7 mouse cellular contexts compared by ENCODE assay signal in the genomic region with DNA sequence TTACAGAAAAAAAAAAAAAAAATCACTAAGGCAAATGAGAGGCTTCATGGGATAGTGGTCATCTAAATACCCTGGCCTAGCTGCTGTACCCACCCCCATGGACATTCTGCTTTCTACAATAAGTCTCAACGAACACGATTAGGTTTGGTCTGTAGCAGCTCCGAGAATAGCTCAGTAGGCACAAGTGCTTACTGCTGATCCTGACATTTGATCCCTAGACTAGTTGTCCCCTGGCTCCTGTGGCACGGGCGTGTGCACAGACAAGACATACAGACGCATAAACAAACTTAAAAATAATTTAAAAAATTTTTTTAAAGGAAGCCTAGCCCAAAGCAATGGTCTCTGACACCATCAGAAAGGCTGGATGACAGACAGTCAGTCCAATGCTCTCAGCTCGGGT. TPM values are rescaled to one million over a fixed set of nuclear protein-coding genes. Genes with fewer than 3 reads are reported as not detected.
DNase-seq lines count a peak whose midpoint lies in the region; ATAC-seq and TF ChIP-seq lines count a peak whose summit lies in the region.

No protein-coding gene starts in this region.

- H3K9ac ChIP-seq in neural tube, embryonic 11.5 days (ENCODE audit: low read length): peak overlapping the region; percentile 94
- peak overlapping the region; percentile 78 for H3K9ac ChIP-seq in forebrain, embryonic 12.5 days
- H3K9ac ChIP-seq in limb, embryonic 14.5 days (ENCODE audit: low read depth, low read length, severe bottlenecking): peak overlapping the region; percentile 78
- no peak overlapping the region; the same call in 1 of the 2 replicates for H3K9ac ChIP-seq in stomach, embryonic 15.5 days

- H3K9me3 ChIP-seq in neural tube, embryonic 11.5 days (ENCODE audit: control insufficient read depth, low read length): no peaks in the 10 kb centered on the region
- H3K9me3 ChIP-seq in forebrain, embryonic 12.5 days: no peaks in the 10 kb centered on the region
- no peaks in the 10 kb centered on the region for H3K9me3 ChIP-seq in limb, embryonic 14.5 days (ENCODE audit: control insufficient read depth, low read length)
- no peaks in the 10 kb centered on the region for H3K9me3 ChIP-seq in stomach, embryonic 15.5 days

- no peak for DNase-seq in neural tube, embryonic 11.5 days (ENCODE audit: low spot score)
- no peak for DNase-seq in neural tube, embryonic 10.5 days (ENCODE audit: extremely low spot score, low spot score)
- DNase-seq in limb, embryonic 14.5 days (ENCODE audit: low spot score): no peak
- DNase-seq in c-Kit-positive CD71-positive TER-119-positive erythroid progenitor cells, embryonic 14.5 days (ENCODE audit: low spot score): no peak
- DNase-seq in layer of hippocampus, adult 9-10 months (ENCODE audit: low spot score): no peak

- peaks cover 12% of the 10 kb centered on the region; the same call in 1 of the 2 replicates for H3K4me1 ChIP-seq in neural tube, embryonic 11.5 days (ENCODE audit: control insufficient read depth, insufficient read depth, low read length)
- H3K4me1 ChIP-seq in forebrain, embryonic 12.5 days: peaks cover 27% of the 10 kb centered on the region
- H3K4me1 ChIP-seq in limb, embryonic 14.5 days (ENCODE audit: control insufficient read depth, insufficient read depth, low read length): peaks cover 5% of the 10 kb centered on the region
- peaks cover 5% of the 10 kb centered on the region for H3K4me1 ChIP-seq in stomach, embryonic 15.5 days

- 6% methylated on average over 7 of the region's 7 CpGs for WGBS in neural tube, embryonic 11.5 days
- 4% methylated on average over 7 of the region's 7 CpGs for WGBS in forebrain, embryonic 12.5 days
- 8% methylated on average over 7 of the region's 7 CpGs for WGBS in limb, embryonic 14.5 days
- 10% methylated on average over 7 of the region's 7 CpGs for WGBS in stomach, embryonic 15.5 days

- H3K4me2 ChIP-seq in neural tube, embryonic 11.5 days (ENCODE audit: low read depth): peak overlapping the region; percentile 66
- H3K4me2 ChIP-seq in forebrain, embryonic 12.5 days: peak overlapping the region; percentile 70
- peak overlapping the region; percentile 79 for H3K4me2 ChIP-seq in limb, embryonic 14.5 days (replicated peaks; ENCODE audit: low read depth, low read length, severe bottlenecking)
- peak overlapping the region; percentile 89 for H3K4me2 ChIP-seq in stomach, embryonic 15.5 days

- H3K4me3 ChIP-seq in neural tube, embryonic 11.5 days (ENCODE audit: low read depth, low read length): peak overlapping the region; percentile 92
- peak overlapping the region; percentile 71 for H3K4me3 ChIP-seq in forebrain, embryonic 12.5 days (replicated peaks)
- H3K4me3 ChIP-seq in limb, embryonic 14.5 days (replicated peaks; ENCODE audit: low read length): peak overlapping the region; percentile 81
- H3K4me3 ChIP-seq in stomach, embryonic 15.5 days (replicated peaks): peak overlapping the region; percentile 82

- H3K36me3 ChIP-seq in neural tube, embryonic 11.5 days (ENCODE audit: control insufficient read depth, insufficient read depth, low read length): no peaks in the 10 kb centered on the region
- peaks cover 10% of the 10 kb centered on the region for H3K36me3 ChIP-seq in forebrain, embryonic 12.5 days (replicated peaks)
- peaks cover 8% of the 10 kb centered on the region; the same call in 1 of the 2 replicates for H3K36me3 ChIP-seq in limb, embryonic 14.5 days (ENCODE audit: control insufficient read depth, insufficient read depth, low read length)
- H3K36me3 ChIP-seq in stomach, embryonic 15.5 days: no peaks in the 10 kb centered on the region

- TF ChIP-seq POLR2A in limb, embryonic 14.5 days (IDR thresholded peaks at IDR 0.05; ENCODE audit: borderline replicate concordance, extremely low read depth, insufficient read depth, insufficient read length): no peak

- H3K27me3 ChIP-seq in neural tube, embryonic 11.5 days (ENCODE audit: control insufficient read depth, insufficient read depth, low read length): no peaks in the 10 kb centered on the region
- no peaks in the 10 kb centered on the region for H3K27me3 ChIP-seq in forebrain, embryonic 12.5 days
- H3K27me3 ChIP-seq in limb, embryonic 14.5 days (ENCODE audit: control insufficient read depth, insufficient read depth, low read length): no peaks in the 10 kb centered on the region
- no peaks in the 10 kb centered on the region for H3K27me3 ChIP-seq in stomach, embryonic 15.5 days (replicated peaks)

- H3K27ac ChIP-seq in neural tube, embryonic 11.5 days (ENCODE audit: low read depth, low read length): peak overlapping the region; percentile 87
- H3K27ac ChIP-seq in forebrain, embryonic 12.5 days: peak overlapping the region; percentile 87
- peak overlapping the region; percentile 75 for H3K27ac ChIP-seq in limb, embryonic 14.5 days (replicated peaks; ENCODE audit: low read depth, low read length)
- peak overlapping the region; percentile 31 for H3K27ac ChIP-seq in stomach, embryonic 15.5 days

- peak; percentile 14 for ATAC-seq in neural tube, embryonic 11.5 days (ENCODE audit: insufficient read depth, low FRiP score, low TSS enrichment)
- ATAC-seq in forebrain, embryonic 12.5 days (ENCODE audit: low FRiP score): peak; percentile 12
- peak; percentile 10; the same call in 1 of the 2 replicates for ATAC-seq in limb, embryonic 14.5 days (ENCODE audit: low FRiP score, low read depth)
- no peak for ATAC-seq in stomach, embryonic 15.5 days (ENCODE audit: insufficient read depth, low FRiP score, low read depth)

RNA-seq across cellular contexts. Expression of gene Sccpdh, which starts 0.6 kb away (rescaled TPM):
- polyA plus RNA-seq in neural tube, embryonic 11.5 days (2014; fragmentation: Nextera tagmentation; extraction: Ambion mirVana): 113 and 114 TPM in 2 replicates
- polyA plus RNA-seq in forebrain, embryonic 12.5 days (2016; fragmentation: Nextera tagmentation; extraction: Ambion mirVana): 82.2 and 83.1 TPM in 2 replicates
- 37.0 and 47.6 TPM in 2 replicates for polyA plus RNA-seq in limb, embryonic 14.5 days (2012; rRNA removed)
- 78.4 and 79.6 TPM in 2 replicates for polyA plus RNA-seq in limb, embryonic 14.5 days (2014; fragmentation: Nextera tagmentation; extraction: Ambion mirVana)
- 51.5 and 55.0 TPM in 2 replicates for polyA plus RNA-seq in stomach, embryonic 15.5 days (2015; fragmentation: Nextera tagmentation; extraction: Ambion mirVana)

Comparison
In these comparisons a context has a peak if more than half of its experiments do, and no peak if none do; other contexts are left out.
1. H3K27ac ChIP-seq: peak in every context shown above with its lines; median percentile 87 in neural tube, embryonic 11.5 days; 87 in forebrain, embryonic 12.5 days; 75 in limb, embryonic 14.5 days; 31 in stomach, embryonic 15.5 days.